Mouse (Mus musculus): ENCODE measurements around the gene Mmp2.
"Not testable (repeated sequence)": the region's sequence is repeated elsewhere in the genome, so short reads cannot be mapped to it uniquely, and the experiment has no call there.

Mmp2 gene

GRCm38 (mm10) chr8:92838616-92839015 is 11.5 kb downstream of the Mmp2 start:
- DNase-seq (ENCODE audit: low spot score in 2 of 2) = no peak

DNA sequence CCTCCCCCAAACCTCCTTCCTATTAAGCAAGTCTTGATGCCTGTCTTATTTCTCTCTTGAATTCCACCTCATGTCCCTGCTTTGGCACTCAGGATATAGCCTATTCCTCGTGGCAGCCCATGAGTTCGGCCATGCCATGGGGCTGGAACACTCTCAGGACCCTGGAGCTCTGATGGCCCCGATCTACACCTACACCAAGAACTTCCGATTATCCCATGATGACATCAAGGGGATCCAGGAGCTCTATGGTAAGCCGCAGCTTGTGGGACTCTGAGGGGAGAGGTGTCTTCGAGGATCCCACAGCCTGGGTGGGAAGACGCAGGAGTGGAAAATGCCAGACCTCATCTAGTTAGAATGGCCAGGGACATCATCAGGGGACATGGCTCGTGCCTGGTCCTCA is 12.1 kb downstream of the Mmp2 start:
- DNase-seq (ENCODE audit: low spot score in 2 of 2) = no peak

DNA sequence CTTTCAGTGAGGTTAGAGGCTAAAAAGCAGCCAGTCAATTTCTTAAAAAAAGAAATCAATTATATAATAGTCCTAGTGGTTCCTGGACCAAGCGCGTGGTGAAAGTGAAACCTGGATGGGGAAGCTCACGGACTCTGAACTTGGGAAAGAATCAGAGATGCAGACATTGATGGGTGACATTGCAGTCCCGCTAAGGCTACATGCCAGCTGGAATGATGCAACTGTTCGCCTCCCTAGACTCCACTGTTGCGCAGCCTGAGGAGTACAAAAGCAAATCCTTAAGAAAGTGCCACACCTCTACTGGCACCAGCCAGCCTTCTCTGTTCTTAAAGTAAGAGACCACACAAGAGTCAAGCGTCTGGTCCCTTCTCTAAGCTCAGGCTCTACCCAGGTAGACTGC is 12.8 kb downstream of the Mmp2 start:
- DNase-seq (ENCODE audit: low spot score in 2 of 2) = no peak

DNA sequence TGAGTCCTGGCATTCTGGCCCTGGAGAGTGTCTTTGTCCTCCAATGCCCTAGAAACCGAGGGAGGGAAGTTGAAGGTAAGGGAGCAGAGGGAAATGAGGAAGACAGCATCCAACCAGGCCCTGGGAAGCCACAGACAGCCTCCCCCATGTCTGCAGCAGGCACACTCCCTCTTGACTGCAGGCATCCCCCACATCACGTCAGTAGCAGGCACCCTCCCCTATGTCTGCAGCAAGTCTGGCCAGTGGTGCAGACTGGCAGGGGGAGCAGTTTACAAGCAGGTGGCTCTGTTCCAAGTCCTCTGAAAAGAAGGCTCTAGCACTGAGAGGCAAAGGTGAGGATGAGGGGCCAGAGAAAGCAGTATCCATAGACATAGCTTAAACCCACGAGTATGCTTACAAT is 19.6 kb downstream of the Mmp2 start:
- no peak for DNase-seq (ENCODE audit: low spot score in 2 of 2)

- no peak for DNase-seq (ENCODE audit: low spot score in 2 of 2)
Observed at GRCm38 (mm10) chr8:92847299-92847698, 20.2 kb downstream of the Mmp2 start.

- no peak for DNase-seq (ENCODE audit: low spot score in 2 of 2)
Observed at GRCm38 (mm10) chr8:92849261-92849660, 22.2 kb downstream of the Mmp2 start.

DNA sequence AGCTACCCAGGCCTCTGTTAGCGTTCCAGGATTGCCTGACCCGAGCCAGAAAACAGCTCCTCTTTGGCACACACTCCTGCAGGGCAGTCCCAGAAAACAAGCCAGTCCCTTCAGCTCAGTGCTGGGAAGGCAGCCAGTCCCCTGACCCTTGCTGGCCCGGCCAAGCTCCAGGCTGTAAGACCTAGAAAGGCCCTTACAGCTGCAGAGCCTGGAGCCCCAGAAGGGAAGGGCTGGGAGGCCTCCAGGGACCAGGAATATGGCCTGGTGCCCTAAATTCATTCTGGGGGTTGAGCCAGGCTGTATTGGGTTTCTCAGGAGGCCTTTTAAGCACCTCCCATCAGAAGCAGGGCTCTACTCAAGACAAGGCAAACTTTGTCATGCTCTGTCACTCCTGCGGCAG is 23.1 kb downstream of the Mmp2 start:
- peak; percentile 56 to 77 for DNase-seq (ENCODE audit: low spot score in 2 of 2)

DNA sequence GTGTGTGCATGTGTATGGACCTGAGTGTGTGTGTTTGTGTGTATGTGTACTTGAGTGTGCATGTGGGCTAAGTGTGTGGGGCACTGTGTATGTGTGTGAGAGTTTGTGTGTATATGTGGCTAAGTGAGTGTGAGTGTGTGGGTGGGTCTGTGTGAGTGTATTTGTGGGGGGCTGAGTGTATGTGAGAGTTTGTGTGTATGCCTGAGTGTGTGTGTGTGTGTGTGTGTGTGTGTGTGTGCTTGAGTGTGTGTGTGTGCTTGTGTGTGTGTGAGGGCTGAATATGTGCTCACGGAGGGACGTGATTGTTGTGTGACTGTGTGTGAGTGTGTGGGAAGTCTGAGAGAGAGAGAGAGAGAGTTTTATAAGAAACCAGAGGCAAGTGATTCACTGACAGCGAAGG is 24.3 kb downstream of the Mmp2 start:
- no peak for DNase-seq (ENCODE audit: low spot score in 2 of 2)

DNA sequence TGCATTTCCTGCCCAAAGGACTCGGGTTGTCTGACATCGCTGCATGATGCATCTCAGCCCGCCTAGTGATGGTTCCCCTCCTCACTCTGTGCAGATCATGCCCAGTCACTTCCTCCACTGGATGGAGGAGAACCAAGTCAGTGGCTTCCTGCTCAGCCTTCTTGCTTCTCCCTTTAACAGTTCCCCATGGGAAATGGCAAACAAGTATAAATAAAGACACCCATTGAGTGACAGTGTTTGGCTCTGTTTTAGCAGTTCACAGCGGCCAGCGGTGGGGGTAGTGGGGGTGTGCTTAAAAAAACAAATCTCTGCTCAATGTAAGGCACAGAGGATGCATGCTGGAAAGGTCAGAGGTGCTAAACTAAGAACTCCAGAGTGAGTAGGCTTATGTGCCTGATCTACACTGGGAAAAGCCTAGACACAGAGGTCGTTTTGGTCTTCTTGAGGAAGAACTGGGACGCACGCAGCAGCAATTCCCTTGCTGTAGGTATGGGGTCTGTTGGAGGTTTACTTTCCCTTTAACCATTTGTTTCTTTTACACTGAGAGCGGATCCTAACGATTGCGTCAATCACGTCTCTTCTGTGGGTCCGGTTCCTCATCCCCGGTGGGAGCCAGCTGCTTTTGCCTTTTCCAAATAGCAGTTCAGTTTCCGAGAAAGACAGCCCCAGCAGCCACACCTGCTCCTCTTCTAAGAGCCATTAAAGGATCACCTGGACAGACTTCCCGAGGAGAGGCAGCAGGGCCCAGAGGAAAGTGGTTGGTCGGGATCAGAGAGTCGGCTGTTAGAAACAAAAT is 26.3 kb downstream of the Mmp2 start:
- DNase-seq (ENCODE audit: low spot score in 2 of 2) = no peak

- no peak for DNase-seq (ENCODE audit: low spot score in 2 of 2)
Observed at GRCm38 (mm10) chr8:92854673-92855072, 27.6 kb downstream of the Mmp2 start.

- peak; percentile 55 to 65 for DNase-seq (ENCODE audit: low spot score in 2 of 2)
Observed at GRCm38 (mm10) chr8:92855171-92855894, 28.2 kb downstream of the Mmp2 start, which contains the start of gene Lpcat2. TSS of gene Lpcat2 (plus strand) at chr8:92855339.

- DNase-seq (ENCODE audit: low spot score in 2 of 2) = no peak
Observed at GRCm38 (mm10) chr8:92856273-92856986, 29.3 kb downstream of the Mmp2 start.

DNA sequence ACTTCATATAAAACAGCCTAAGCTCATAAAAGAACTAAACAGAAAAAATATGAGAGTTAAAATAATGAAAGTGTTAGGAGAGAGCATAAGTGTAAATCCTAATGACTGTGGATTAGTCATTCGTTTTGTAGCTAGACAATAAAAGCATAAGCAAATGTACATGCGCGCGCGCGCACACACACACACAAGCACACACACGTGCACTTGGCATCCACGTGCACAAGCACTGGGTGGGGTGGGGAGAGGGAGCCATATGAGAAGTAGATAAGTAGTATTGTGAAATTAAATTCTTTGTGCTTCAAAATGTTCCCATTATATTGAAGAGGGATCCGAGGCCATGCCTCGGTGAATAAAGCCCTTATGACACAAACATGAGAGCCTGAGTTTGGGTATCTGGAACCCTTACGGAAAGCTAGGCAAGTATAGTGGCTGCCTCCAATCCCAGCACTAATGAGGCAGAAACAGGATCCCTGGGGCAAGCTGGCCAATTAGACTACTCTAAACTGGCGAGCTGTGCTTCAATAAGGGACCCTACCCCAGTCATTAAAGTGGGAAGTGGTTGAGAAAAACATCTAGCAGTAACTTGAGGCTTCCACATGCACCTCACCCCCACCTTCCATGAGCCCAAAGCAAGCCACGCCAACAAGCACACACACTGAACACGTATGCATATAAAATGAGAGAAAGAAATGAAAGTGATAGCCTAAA is 31.5 kb downstream of the Mmp2 start:
- no peak for DNase-seq (ENCODE audit: low spot score in 2 of 2)

- no peak for DNase-seq (ENCODE audit: low spot score in 2 of 2)
Observed at GRCm38 (mm10) chr8:92861977-92862376, 34.9 kb downstream of the Mmp2 start.

DNA sequence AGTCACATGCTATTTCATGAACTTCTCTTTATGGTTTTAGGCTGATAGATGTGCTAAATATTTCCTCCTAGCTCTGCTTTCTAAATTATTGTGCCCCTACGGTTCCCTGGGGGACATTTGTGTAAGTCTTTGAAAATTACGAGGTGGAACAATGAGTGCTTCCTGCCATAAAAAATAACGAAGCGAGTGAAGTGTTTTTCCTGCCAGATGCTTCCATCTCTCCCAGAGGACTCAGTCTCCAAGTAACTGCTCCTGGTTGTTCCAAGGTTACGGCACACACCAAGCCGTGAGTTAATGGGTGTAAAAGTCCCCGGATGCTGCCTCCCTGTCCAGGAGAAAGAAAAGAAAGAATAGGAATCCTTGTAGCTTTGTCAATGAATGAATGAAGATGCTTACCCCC is 43.2 kb downstream of the Mmp2 start:
- no peak for DNase-seq (ENCODE audit: low spot score in 2 of 2)

- DNase-seq (ENCODE audit: low spot score in 2 of 2) = no peak
Observed at GRCm38 (mm10) chr8:92872063-92872759, 45.1 kb downstream of the Mmp2 start.

DNA sequence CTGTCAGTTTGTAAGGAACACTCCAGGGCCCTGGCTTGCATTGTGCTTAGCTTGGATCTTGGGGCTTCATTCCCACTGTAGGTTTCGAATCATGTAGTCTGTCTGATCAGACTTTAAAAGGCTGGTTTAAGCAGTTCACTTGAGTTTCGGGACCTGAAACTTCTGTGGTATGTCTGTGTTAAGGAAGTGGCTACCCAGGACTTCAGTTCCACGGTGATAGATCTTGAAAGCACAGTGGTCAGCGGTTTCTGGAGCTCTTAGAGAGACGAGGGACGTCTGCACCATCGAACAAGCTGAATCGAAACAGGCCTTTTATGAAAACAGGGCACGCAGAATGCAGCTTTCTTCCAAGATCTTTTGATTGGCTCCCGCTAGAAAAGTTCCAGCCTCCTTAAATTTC is 48.7 kb downstream of the Mmp2 start:
- no peak for DNase-seq (ENCODE audit: low spot score in 2 of 2)

GRCm38 (mm10) chr8:92881247-92881646 is 54.2 kb downstream of the Mmp2 start:
- DNase-seq (ENCODE audit: low spot score in 2 of 2) = no peak

- DNase-seq (ENCODE audit: low spot score in 2 of 2) = no peak
Observed at GRCm38 (mm10) chr8:92883771-92884170, 56.7 kb downstream of the Mmp2 start.

DNA sequence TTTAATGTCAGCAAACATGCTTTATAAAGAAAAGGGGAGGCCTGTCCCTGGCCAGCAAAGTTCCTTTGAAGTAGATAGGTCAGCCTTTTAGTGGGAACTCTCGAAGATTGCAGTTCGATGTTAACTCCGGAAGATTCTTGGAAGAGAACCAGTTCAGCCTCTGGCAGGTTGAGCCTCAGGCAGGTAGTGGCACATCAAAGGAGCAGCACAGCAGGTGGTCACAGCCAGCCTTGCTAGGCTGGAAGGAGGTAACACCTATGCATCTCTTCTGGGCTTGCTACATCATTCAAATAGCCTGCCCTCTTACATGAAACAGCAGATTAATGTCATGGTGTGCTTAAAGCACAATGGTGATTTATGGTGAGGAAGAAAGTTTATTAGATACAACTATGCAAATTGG is 65.1 kb downstream of the Mmp2 start:
- not testable (repeated sequence) for DNase-seq (ENCODE audit: low spot score in 2 of 2)

DNA sequence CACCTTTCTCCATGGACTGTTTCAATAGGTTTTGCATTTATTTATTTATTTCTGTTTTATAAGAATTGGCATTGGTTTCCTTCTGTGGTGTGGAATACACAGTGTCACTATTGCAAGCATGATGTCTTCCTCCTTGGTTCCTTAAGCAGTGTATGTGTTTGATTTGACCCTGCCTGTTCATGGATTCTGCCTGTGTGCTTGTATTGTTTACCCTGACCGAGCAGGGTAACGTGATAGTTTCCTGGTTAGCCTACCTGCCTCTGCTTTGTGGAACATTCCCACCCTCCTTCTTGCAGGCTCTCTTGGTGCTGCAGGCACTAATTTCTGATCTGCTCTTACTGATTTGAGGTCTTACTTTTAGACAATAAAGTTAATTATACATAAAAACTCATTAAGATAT is 66.8 kb downstream of the Mmp2 start:
- DNase-seq (ENCODE audit: low spot score in 2 of 2) = no peak

Measured in frontal cortex, postnatal 14 days (tissue).